Mouse (Mus musculus) CH12.LX (cell line): ENCODE measurements at regions not wholly inside any gene's neighbourhood (a gene's known extent, or its start where the extent isn't known, plus 50 kb on each side); places are given as distances from the start of the nearest gene placed in this dataset.

ENCODE experiments used
- DNase-seq: peaks from one replicate; pipeline ENCODE4 v3.0.0-alpha.2; 2013; ENCODE audit errors: extremely low read depth
- H3K27ac ChIP-seq: 2 replicates; pipeline ENCODE4 v1.5.1; 2012; ENCODE audit warnings: low read depth, mild to moderate bottlenecking, control low read depth, moderate library complexity; ENCODE audit not compliant: insufficient read depth
- H3K27me3 ChIP-seq: replicated peaks from 2 replicates; pipeline ENCODE3; 2012; ENCODE audit warnings: inconsistent platforms
- H3K36me3 ChIP-seq, 2 experiments: replicated peaks in 1 of 2; 2 replicates each; pipeline versions ENCODE3 to v1.6.1; 2012; ENCODE audit warnings: inconsistent platforms in 1 of 2, low read length in 1 of 2, mild to moderate bottlenecking in 1 of 2, mixed read lengths in 1 of 2, moderate library complexity in 1 of 2; ENCODE audit not compliant: control insufficient read depth in 1 of 2, insufficient read depth in 1 of 2
- H3K4me1 ChIP-seq, 2 experiments: 2 replicates each; pipeline ENCODE4 v1.6.1; 2012; ENCODE audit warnings: inconsistent platforms in 1 of 2, moderate library complexity in 1 of 2; ENCODE audit not compliant: insufficient read depth in 2 of 2, control insufficient read depth in 1 of 2
- H3K4me2 ChIP-seq: 2 replicates; pipeline ENCODE4 v1.6.1; 2012; ENCODE audit warnings: low read depth, mild to moderate bottlenecking, control low read depth; ENCODE audit not compliant: poor library complexity, insufficient read depth, severe bottlenecking
- H3K4me3 ChIP-seq, 3 experiments: fragments of 150-350 bp in 1 of 3; sonication (generic) in 1 of 3; replicated peaks in 1 of 3; 2 replicates each; pipeline versions ENCODE3 to v1.5.1; 2011 to 2012; ENCODE audit warnings: low read depth in 2 of 3, low read length in 2 of 3, mild to moderate bottlenecking in 2 of 3, moderate library complexity in 2 of 3, control low read depth in 1 of 3, improper control_type of control experiment in 1 of 3, inconsistent platforms in 1 of 3, mixed read lengths in 1 of 3; ENCODE audit not compliant: poor library complexity in 1 of 3
- H3K79me2 ChIP-seq: replicated peaks from 2 replicates; pipeline ENCODE4 v1.6.1; 2012; ENCODE audit warnings: mild to moderate bottlenecking, moderate library complexity; ENCODE audit not compliant: control insufficient read depth, poor library complexity, insufficient read depth, severe bottlenecking; ENCODE audit errors: extremely low read depth
- H3K9ac ChIP-seq: 2 replicates; pipeline ENCODE4 v1.6.1; 2012; ENCODE audit warnings: low read depth, mild to moderate bottlenecking, control low read depth, moderate library complexity; ENCODE audit not compliant: insufficient read depth
- H3K9me3 ChIP-seq: replicated peaks from 2 replicates; pipeline ENCODE3; 2012; ENCODE audit warnings: low read length, inconsistent platforms, mixed read lengths
- BHLHE40 ChIP-seq: IDR thresholded peaks from 2 replicates; pipeline ENCODE4 v1.6.1; 2011; ENCODE audit warnings: mild to moderate bottlenecking, low read depth, low read length, improper control_type of control experiment
- CHD2 ChIP-seq: IDR thresholded peaks from 2 replicates; pipeline ENCODE4 v1.6.1; 2011; ENCODE audit warnings: low read length, improper control_type of control experiment
- CTCF ChIP-seq, 2 experiments: IDR thresholded peaks in 1 of 2; conservative IDR thresholded peaks in 1 of 2; 2 replicates each; pipeline ENCODE4 v1.5.1; 2011 to 2012; ENCODE audit warnings: low read depth in 2 of 2, low read length in 2 of 2, improper control_type of control experiment in 1 of 2, inconsistent platforms in 1 of 2, mild to moderate bottlenecking in 1 of 2, moderate library complexity in 1 of 2
- E2F4 ChIP-seq: IDR thresholded peaks from 2 replicates; pipeline ENCODE4 v1.6.1; 2011; ENCODE audit warnings: low read depth, low read length, improper control_type of control experiment; ENCODE audit not compliant: insufficient replicate concordance
- ELF1 ChIP-seq: IDR thresholded peaks from 2 replicates; pipeline ENCODE4 v1.6.1; 2014; ENCODE audit warnings: low read depth, mild to moderate bottlenecking, inconsistent platforms, low read length, improper control_type of control experiment
- EP300 ChIP-seq: IDR thresholded peaks from 2 replicates; pipeline ENCODE4 v1.6.1; 2011; ENCODE audit warnings: low read length, improper control_type of control experiment
- GABPA ChIP-seq: IDR thresholded peaks from 2 replicates; pipeline ENCODE4 v1.6.1; 2012; ENCODE audit warnings: low read depth, low read length, improper control_type of control experiment, inconsistent platforms; ENCODE audit not compliant: insufficient replicate concordance
- HCFC1 ChIP-seq: IDR thresholded peaks from 2 replicates; pipeline ENCODE4 v1.6.1; 2012; ENCODE audit warnings: low read depth, mild to moderate bottlenecking, inconsistent platforms, low read length, improper control_type of control experiment
- IRF4 ChIP-seq: IDR thresholded peaks from 2 replicates; pipeline ENCODE4 v1.6.1; 2014; ENCODE audit warnings: low read depth, mild to moderate bottlenecking, inconsistent platforms, low read length, improper control_type of control experiment
- MEF2A ChIP-seq: IDR thresholded peaks from 2 replicates; pipeline ENCODE4 v1.6.1; 2014; ENCODE audit warnings: low read depth, mild to moderate bottlenecking, inconsistent platforms, low read length, improper control_type of control experiment, borderline replicate concordance
- MXI1 ChIP-seq: IDR thresholded peaks from 2 replicates; pipeline ENCODE4 v1.6.1; 2011; ENCODE audit warnings: mild to moderate bottlenecking, low read depth, low read length, improper control_type of control experiment
- MYC ChIP-seq: IDR thresholded peaks from 2 replicates; pipeline ENCODE4 v1.6.1; 2011; ENCODE audit warnings: low read depth, mild to moderate bottlenecking, improper control_type of control experiment, low read length
- NELFE ChIP-seq: IDR thresholded peaks from 2 replicates; pipeline ENCODE4 v1.6.1; 2011; ENCODE audit warnings: low read depth, low read length, improper control_type of control experiment
- PAX5 ChIP-seq: IDR thresholded peaks from 2 replicates; pipeline ENCODE4 v1.6.1; 2012; ENCODE audit warnings: low read length, inconsistent platforms, mixed read lengths
- POLR2A ChIP-seq: IDR thresholded peaks from 2 replicates; pipeline ENCODE4 v1.6.1; 2011; ENCODE audit warnings: low read depth, mild to moderate bottlenecking, improper control_type of control experiment, low read length
- POLR2AphosphoS2 ChIP-seq: IDR thresholded peaks from 2 replicates; pipeline ENCODE4 v1.6.1; 2011; ENCODE audit warnings: low read depth, low read length, improper control_type of control experiment
- RAD21 ChIP-seq: IDR thresholded peaks from 2 replicates; pipeline ENCODE4 v1.6.1; 2011; ENCODE audit warnings: low read depth, mild to moderate bottlenecking, low read length, improper control_type of control experiment, moderate library complexity
- RCOR1 ChIP-seq: conservative IDR thresholded peaks from 2 replicates; pipeline ENCODE4 v1.6.1; 2012; ENCODE audit warnings: low read depth, mild to moderate bottlenecking, inconsistent platforms, low read length, improper control_type of control experiment
- SIN3A ChIP-seq: IDR thresholded peaks from 2 replicates; pipeline ENCODE4 v1.6.1; 2012; ENCODE audit warnings: low read length, improper control_type of control experiment, inconsistent platforms
- SMC3 ChIP-seq: IDR thresholded peaks from 2 replicates; pipeline ENCODE4 v1.6.1; 2011; ENCODE audit warnings: low read depth, low read length, improper control_type of control experiment
- TCF12 ChIP-seq: IDR thresholded peaks from 2 replicates; pipeline ENCODE4 v1.6.1; 2014; ENCODE audit warnings: low read depth, mild to moderate bottlenecking, inconsistent platforms, low read length, improper control_type of control experiment
- USF1 ChIP-seq: IDR thresholded peaks from 2 replicates; pipeline ENCODE4 v1.6.1; 2014; ENCODE audit warnings: low read depth, mild to moderate bottlenecking, inconsistent platforms, low read length, improper control_type of control experiment
- USF2 ChIP-seq: conservative IDR thresholded peaks from 2 replicates; pipeline ENCODE4 v1.6.1; 2011; ENCODE audit warnings: low read depth, low read length, improper control_type of control experiment
- ZKSCAN1 ChIP-seq: IDR thresholded peaks from 2 replicates; pipeline ENCODE4 v1.6.1; 2012; ENCODE audit warnings: low read depth, inconsistent platforms, low read length, improper control_type of control experiment, borderline replicate concordance
- ZMIZ1 ChIP-seq: IDR thresholded peaks from 2 replicates; pipeline ENCODE4 v1.6.1; 2012; ENCODE audit warnings: low read depth, mild to moderate bottlenecking, inconsistent platforms, low read length, improper control_type of control experiment
- ZNF384 ChIP-seq: IDR thresholded peaks from 2 replicates; pipeline ENCODE4 v1.6.1; 2012; ENCODE audit warnings: low read depth, low read length, improper control_type of control experiment, inconsistent platforms
- dilution Hi-C: fragments of 300-500 bp; cut with MboI; formaldehyde crosslinking; loops from 2 replicates; pipeline ENCODE4 v1.14.3; 2020; ENCODE audit warnings: low sequenced_read_pairs; ENCODE audit not compliant: extremely low pct_unique_long_range_greater_than_20kb, extremely low pct_ligation_motif_present
- in situ Hi-C: fragments of 300-500 bp; cut with MboI; formaldehyde crosslinking; loops from 3 replicates; pipeline ENCODE4 v1.14.3; 2019; ENCODE audit warnings: low sequenced_read_pairs, low pct_ligation_motif_present, low pct_unique_long_range_greater_than_20kb, mixed read lengths

- H3K27ac ChIP-seq: no peak overlapping the region
- dilution Hi-C loops: no loop called here
- peaks cover 87% of the 10 kb centered on the region for H3K27me3 ChIP-seq
- TF ChIP-seq POLR2A (no peak), CHD2 (no peak), HCFC1 (no peak), NELFE (no peak), MEF2A (no peak), SMC3 (no peak), E2F4 (no peak), ZNF384 (no peak), ZKSCAN1 (no peak), CTCF (conservative IDR thresholded peaks at IDR 0.05 in 1 of 2, IDR thresholded peaks at IDR 0.05 in 1 of 2; ENCODE audit: low read depth in 2 of 2, low read length in 2 of 2) (no peak), SIN3A (no peak), PAX5 (no peak), BHLHE40 (no peak), ZMIZ1 (no peak)
- H3K9me3 ChIP-seq: no peaks in the 10 kb centered on the region
- H3K4me1 ChIP-seq: 0 out of 4 replicates have a peak, but pooled peaks cover 0 to 3% of the 10 kb centered on the region in 2 experiments
- H3K79me2 ChIP-seq: no peaks in the 10 kb centered on the region
- H3K4me3 ChIP-seq: no peak overlapping the region
- in situ Hi-C loops: no loop called here
- DNase-seq: no peak
- no peak overlapping the region for H3K9ac ChIP-seq
- H3K36me3 ChIP-seq: no peaks in the 10 kb centered on the region
- no peak overlapping the region for H3K4me2 ChIP-seq
These were observed 160.2 kb upstream of the Topaz1 start for GRCm38 (mm10) chr9:122586986-122587385.

- Histone ChIP-seq H3K4me1 (no peaks in the 10 kb centered on the region), H3K36me3 (no peaks in the 10 kb centered on the region), H3K9me3 (no peaks in the 10 kb centered on the region)
- in situ Hi-C loops: no loop called here
- TF ChIP-seq BHLHE40 (no peak), ELF1 (no peak), ZNF384 (no peak), SIN3A (no peak), SMC3 (no peak), TCF12 (no peak), EP300 (no peak), RAD21 (no peak), USF1 (no peak), MXI1 (no peak), PAX5 (no peak), POLR2AphosphoS2 (no peak), MYC (no peak), IRF4 (no peak), GABPA (no peak), USF2 (no peak), RCOR1 (no peak), MEF2A (no peak)
- TF ChIP-seq, all 38 proteins: peak for 0
- Histone ChIP-seq H3K27me3 (peaks cover 88% of the 10 kb centered on the region), H3K4me2 (no peak overlapping the region), H3K27ac (no peak overlapping the region), H3K4me3 (no peak overlapping the region), H3K9ac (no peak overlapping the region), H3K79me2 (no peaks in the 10 kb centered on the region)
- dilution Hi-C loops: no loop called here
- no peak for DNase-seq
These were observed 158.9 kb upstream of the Topaz1 start for GRCm38 (mm10) chr9:122588246-122588645.
